Mouse (Mus musculus) hindbrain, embryonic 14.5 days (tissue): ENCODE data around the gene Gm13084. TPM values are rescaled to one million over a fixed set of nuclear protein-coding genes. Genes with fewer than 3 reads are reported as not detected.
"Not testable (repeated sequence)": the region's sequence is repeated elsewhere in the genome, so short reads cannot be mapped to it uniquely, and the experiment has no call there.

Experiments
- ATAC-seq: fragments of 200-750 bp; cut with Nextera tagmentation; 2 replicates; pipeline ENCODE4 v1.8.0; 2017; ENCODE audit warnings: moderate number of reproducible peaks, mild to moderate bottlenecking, moderate TSS enrichment, moderate library complexity; ENCODE audit not compliant: low FRiP score
- DNase-seq: peaks from one replicate; pipeline ENCODE4 v3.0.0-alpha.2; 2015; ENCODE audit warnings: low spot score
- H3K27ac ChIP-seq: fragments of 300-500 bp; sonication (generic); 2 replicates; pipeline ENCODE4 v1.5.1; 2014; ENCODE audit warnings: mild to moderate bottlenecking, moderate library complexity
- H3K27me3 ChIP-seq: fragments of 300-500 bp; sonication (generic); 2 replicates; pipeline ENCODE4 v1.6.1; 2014; ENCODE audit warnings: mild to moderate bottlenecking, low read length, mixed read lengths; ENCODE audit not compliant: control insufficient read depth, insufficient read depth
- H3K36me3 ChIP-seq: fragments of 300-500 bp; sonication (generic); replicated peaks from 2 replicates; pipeline ENCODE4 v1.6.1; 2014; ENCODE audit not compliant: control insufficient read depth, insufficient read depth
- H3K4me1 ChIP-seq: fragments of 300-500 bp; sonication (generic); replicated peaks from 2 replicates; pipeline ENCODE4 v1.6.1; 2014; ENCODE audit warnings: antibody characterized with exemption, low read length, mixed read lengths; ENCODE audit not compliant: control insufficient read depth, insufficient read depth
- H3K4me2 ChIP-seq: fragments of 300-500 bp; sonication (generic); replicated peaks from 2 replicates; pipeline ENCODE4 v1.6.1; 2014; ENCODE audit warnings: mild to moderate bottlenecking, moderate library complexity
- H3K4me3 ChIP-seq: fragments of 300-500 bp; sonication (generic); replicated peaks from 2 replicates; pipeline ENCODE4 v1.5.1; 2014; ENCODE audit warnings: mild to moderate bottlenecking, low read length
- H3K9ac ChIP-seq: fragments of 300-500 bp; sonication (generic); 2 replicates; pipeline ENCODE4 v1.6.1; 2014
- H3K9me3 ChIP-seq: fragments of 300-500 bp; sonication (generic); 2 replicates; pipeline ENCODE4 v1.6.1; 2016; ENCODE audit warnings: low read length; ENCODE audit not compliant: control insufficient read depth
- whole genome bisulfite sequencing: fragments of 180-500 bp; shearing (Covaris S2); extraction: QIAGEN DNeasy Blood & Tissue Kit; methylation state at CpG from one replicate; pipeline ENCODE4 v1.1.7; 2014; 5-methylcytosine and 5-hydroxymethylcytosine counted together
- polyA plus RNA-seq: library from polyadenylated mRNA; unstranded; fragments of >200 nt; fragmentation: Nextera tagmentation; extraction: Ambion mirVana; gene quantifications from 2 replicates; pipeline ENCODE4 v1.2.1, GENCODE M21; 2014

The Gm13084 gene
- polyA plus RNA-seq, result not detected in 2 replicates

GRCm38 (mm10) chr4:143815993-143816392, at the start of gene Gm13084:
Gm13084 (minus strand) TSS chr4:143816093.
- no peak within 1 kb of the TSS for H3K4me2 ChIP-seq

GRCm38 (mm10) chr4:143846197-143846596, 30.3 kb upstream of the Gm13084 start, which contains the start of gene Gm13103:
Gm13103 (plus strand) TSS chr4:143846497.
- DNase-seq, H3K9ac ChIP-seq, ATAC-seq, H3K36me3 ChIP-seq, H3K4me3 ChIP-seq, H3K4me1 ChIP-seq, H3K27ac ChIP-seq, H3K27me3 ChIP-seq, H3K4me2 ChIP-seq: not testable (repeated sequence)
- peaks cover 47% of the 10 kb centered on the region for H3K9me3 ChIP-seq

More at GRCm38 (mm10) chr4:143815993-143816392, at the start of gene Gm13084:
- Histone ChIP-seq H3K4me1 (no peaks in the 10 kb centered on the region), H3K27ac (no peak within 1 kb of the TSS), H3K36me3 (no peaks in the 10 kb centered on the region), H3K4me3 (no peak within 1 kb of the TSS), H3K9me3 (peaks cover 23% of the 10 kb centered on the region; the same call in 1 of the 2 replicates), H3K27me3 (no peaks in the 10 kb centered on the region), H3K9ac (no peak within 1 kb of the TSS)
- DNase-seq (no peak), ATAC-seq (no peak)
- WGBS, result 85% methylated on average over 2 of the region's 2 CpGs

- WGBS, result 92% methylated on average over 3 of the region's 3 CpGs
- H3K9me3 ChIP-seq, result peaks cover 15% of the 10 kb centered on the region; the same call in 1 of the 2 replicates
- not testable (repeated sequence) for H3K27me3 ChIP-seq, H3K4me1 ChIP-seq, H3K9ac ChIP-seq, DNase-seq, H3K27ac ChIP-seq, ATAC-seq, H3K4me2 ChIP-seq, H3K4me3 ChIP-seq, H3K36me3 ChIP-seq
Observed at GRCm38 (mm10) chr4:143789052-143789451, 26.8 kb downstream of the Gm13084 start, which contains the start of gene Gm13023. Gm13023 (plus strand) TSS chr4:143789352.

Other genes starting within 250 kb of the Gm13084 start
- gene Gm13083, start 201.1 kb downstream of the Gm13084 start, polyA plus RNA-seq, result not detected in 2 replicates
- gene Gm13088, start 158.8 kb downstream of the Gm13084 start, polyA plus RNA-seq, result not detected in 2 replicates
- not detected in 2 replicates for gene Gm13089, start 113.4 kb downstream of the Gm13084 start, polyA plus RNA-seq
- gene Gm13078, start 96.6 kb downstream of the Gm13084 start, polyA plus RNA-seq, result not detected in 2 replicates
- gene Gm13023, start 26.7 kb downstream of the Gm13084 start, polyA plus RNA-seq, result not detected in 2 replicates
- not detected in 2 replicates for gene Gm13103, start 30.4 kb upstream of the Gm13084 start, polyA plus RNA-seq
- gene Pramef6, start 84.3 kb upstream of the Gm13084 start, polyA plus RNA-seq, result not detected in 2 replicates
- not detected in 2 replicates for gene Pramef25, start 134.9 kb upstream of the Gm13084 start, polyA plus RNA-seq
- not detected in 2 replicates for gene Gm13101, start 150.9 kb upstream of the Gm13084 start, polyA plus RNA-seq
- not detected in 2 replicates for gene Pramef17, start 178.3 kb upstream of the Gm13084 start, polyA plus RNA-seq
- not detected in 2 replicates for gene Pramel4, start 243.0 kb upstream of the Gm13084 start, polyA plus RNA-seq